Mouse (Mus musculus): ENCODE results near the gene Gpr15. TPM values are rescaled to one million over a fixed set of nuclear protein-coding genes. Genes with fewer than 3 reads are reported as not detected.

Gene Gpr15
- not detected in 2 replicates for total RNA-seq (2014; rRNA removed; ENCODE audit: low replicate concordance)
- polyA plus RNA-seq (2015; fragmentation: Nextera tagmentation; extraction: Ambion mirVana), result 0.10 TPM in 1 of 2 replicates, not detected in the other

DNA sequence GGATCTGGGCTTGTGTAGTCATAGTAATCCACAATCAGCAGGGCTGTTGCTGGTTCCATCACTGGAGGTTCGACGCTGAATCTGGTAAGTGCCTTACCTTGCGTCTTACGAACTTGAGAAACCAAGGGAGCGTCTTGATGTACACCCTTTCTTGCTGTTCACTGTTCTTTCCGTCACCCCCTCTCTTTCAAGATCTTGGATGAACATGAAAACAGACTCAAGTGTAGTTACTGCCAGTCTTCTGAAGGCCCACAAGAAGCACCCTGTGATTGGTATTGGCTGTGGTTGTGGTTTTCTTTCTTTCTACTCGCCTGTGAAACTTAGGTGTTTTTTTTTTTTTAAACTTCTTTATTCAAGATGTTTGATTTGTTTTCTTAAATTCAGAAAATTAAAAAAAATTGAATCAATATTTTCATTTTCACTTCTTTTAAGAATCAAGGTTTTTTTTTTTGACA is at the start of gene Gpr15:
TSS of gene Gpr15 (minus strand) at position 405 of the 455 bp plus-strand sequence.
- Histone ChIP-seq H3K27me3 (ENCODE audit: control insufficient read depth, insufficient read depth, low read length) (no peaks in the 10 kb centered on the region), H3K4me3 (ENCODE audit: low read depth, low read length) (no peak within 1 kb of the TSS), H3K27ac (ENCODE audit: low read depth) (no peak within 1 kb of the TSS), H3K4me2 (ENCODE audit: low read depth, low read length) (no peak within 1 kb of the TSS), H3K36me3 (replicated peaks; ENCODE audit: control insufficient read depth, insufficient read depth, low read length) (no peaks in the 10 kb centered on the region), H3K9me3 (replicated peaks; ENCODE audit: control insufficient read depth, low read length) (no peaks in the 10 kb centered on the region), H3K9ac (replicated peaks; ENCODE audit: low read depth, low read length) (no peak within 1 kb of the TSS), H3K4me1 (ENCODE audit: control insufficient read depth, insufficient read depth) (no peaks in the 10 kb centered on the region)
- DNase-seq (ENCODE audit: low spot score) (no peak), ATAC-seq (ENCODE audit: insufficient read depth, low read depth) (no peak)
- 90% methylated on average over 7 of the region's 7 CpGs for WGBS
- TF ChIP-seq EP300 (IDR thresholded peaks at IDR 0.05; ENCODE audit: low read depth) (no peak), CTCF (IDR thresholded peaks at IDR 0.05; ENCODE audit: low read depth) (no peak)

DNA sequence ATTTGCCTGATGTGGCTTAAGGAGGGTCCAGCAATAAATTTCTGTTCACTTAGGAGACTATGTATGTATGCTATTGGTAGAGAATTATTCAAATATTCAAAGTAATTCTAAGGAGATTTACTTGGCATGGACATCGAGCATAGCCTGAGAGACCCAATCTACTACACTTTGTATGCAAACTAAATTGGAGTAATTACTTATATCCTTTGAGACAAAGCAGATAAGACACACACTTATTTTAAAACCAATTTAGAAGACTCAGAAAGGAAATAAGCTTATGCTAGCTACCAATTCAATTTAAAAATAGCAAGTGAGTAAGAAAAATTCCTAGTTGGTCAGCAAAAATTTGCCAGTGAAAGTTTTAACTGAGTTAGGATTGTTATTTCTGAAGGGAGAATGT is 44.2 kb upstream of the Gpr15 start, which contains the start of gene Olfr172:
TSS of gene Olfr172 (minus strand) at position 101 of the 400 bp plus-strand sequence.
- no peak within 1 kb of the TSS for H3K4me2 ChIP-seq (ENCODE audit: low read depth, low read length)
- no peaks in the 10 kb centered on the region for H3K4me1 ChIP-seq (ENCODE audit: control insufficient read depth, insufficient read depth)
- no peaks in the 10 kb centered on the region for H3K27me3 ChIP-seq (ENCODE audit: control insufficient read depth, insufficient read depth, low read length)
- no peak for DNase-seq (ENCODE audit: low spot score)
- H3K4me3 ChIP-seq (ENCODE audit: low read depth, low read length), result no peak within 1 kb of the TSS
- H3K9ac ChIP-seq (replicated peaks; ENCODE audit: low read depth, low read length), result no peak within 1 kb of the TSS
- no peak within 1 kb of the TSS for H3K27ac ChIP-seq (ENCODE audit: low read depth)
- TF ChIP-seq CTCF (IDR thresholded peaks at IDR 0.05; ENCODE audit: low read depth) (no peak), EP300 (IDR thresholded peaks at IDR 0.05; ENCODE audit: low read depth) (no peak)
- no peak for ATAC-seq (ENCODE audit: insufficient read depth, low read depth)
- 62% methylated on average over 1 of the region's 1 CpGs for WGBS
- H3K9me3 ChIP-seq (replicated peaks; ENCODE audit: control insufficient read depth, low read length), result no peaks in the 10 kb centered on the region
- H3K36me3 ChIP-seq (replicated peaks; ENCODE audit: control insufficient read depth, insufficient read depth, low read length), result no peaks in the 10 kb centered on the region

DNA sequence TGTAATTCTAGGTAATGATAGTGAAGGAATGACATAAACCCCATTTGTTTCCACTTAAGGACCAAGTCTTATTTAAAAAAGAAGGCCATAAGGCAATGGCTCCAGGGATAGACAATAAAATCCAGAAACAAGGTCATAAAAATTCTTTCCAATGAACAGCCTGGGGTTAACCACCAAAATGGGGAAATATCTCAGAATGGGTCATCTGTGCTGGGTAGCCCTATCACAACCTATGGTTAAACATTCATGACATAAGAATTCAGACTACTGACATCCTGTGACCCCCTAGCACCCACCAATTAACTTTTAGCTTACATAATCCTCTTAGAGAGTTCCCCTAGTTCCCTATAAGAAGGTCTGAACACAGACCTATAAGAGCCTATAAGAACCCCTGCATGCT is 37.3 kb upstream of the Gpr15 start:
- ATAC-seq (ENCODE audit: insufficient read depth, low read depth) (no peak), DNase-seq (ENCODE audit: low spot score) (no peak)
- H3K4me2 ChIP-seq (ENCODE audit: low read depth, low read length), result no peak overlapping the region
- TF ChIP-seq EP300 (IDR thresholded peaks at IDR 0.05; ENCODE audit: low read depth), result no peak
- no peak for TF ChIP-seq CTCF (IDR thresholded peaks at IDR 0.05; ENCODE audit: low read depth)
- H3K9ac ChIP-seq (replicated peaks; ENCODE audit: low read depth, low read length), result no peak overlapping the region
- no peaks in the 10 kb centered on the region for H3K4me1 ChIP-seq (ENCODE audit: control insufficient read depth, insufficient read depth)
- H3K36me3 ChIP-seq (replicated peaks; ENCODE audit: control insufficient read depth, insufficient read depth, low read length), result no peaks in the 10 kb centered on the region
- no peaks in the 10 kb centered on the region for H3K9me3 ChIP-seq (replicated peaks; ENCODE audit: control insufficient read depth, low read length)
- H3K27me3 ChIP-seq (ENCODE audit: control insufficient read depth, insufficient read depth, low read length), result no peaks in the 10 kb centered on the region
- no peak overlapping the region for H3K27ac ChIP-seq (ENCODE audit: low read depth)
- H3K4me3 ChIP-seq (ENCODE audit: low read depth, low read length), result no peak overlapping the region

- 19% methylated on average over 1 of the region's 1 CpGs for WGBS
- H3K27ac ChIP-seq (ENCODE audit: low read depth), result no peak overlapping the region
- H3K4me1 ChIP-seq (ENCODE audit: control insufficient read depth, insufficient read depth), result no peaks in the 10 kb centered on the region; the same call in 1 of the 2 replicates
- no peak overlapping the region for H3K9ac ChIP-seq (replicated peaks; ENCODE audit: low read depth, low read length)
- TF ChIP-seq EP300 (IDR thresholded peaks at IDR 0.05; ENCODE audit: low read depth) (no peak), CTCF (IDR thresholded peaks at IDR 0.05; ENCODE audit: low read depth) (peak; percentile 71)
- no peaks in the 10 kb centered on the region for H3K36me3 ChIP-seq (replicated peaks; ENCODE audit: control insufficient read depth, insufficient read depth, low read length)
- H3K27me3 ChIP-seq (ENCODE audit: control insufficient read depth, insufficient read depth, low read length), result no peaks in the 10 kb centered on the region
- no peaks in the 10 kb centered on the region for H3K9me3 ChIP-seq (replicated peaks; ENCODE audit: control insufficient read depth, low read length)
- DNase-seq (ENCODE audit: low spot score), result peak; percentile 57
- no peak overlapping the region for H3K4me2 ChIP-seq (ENCODE audit: low read depth, low read length)
- ATAC-seq (ENCODE audit: insufficient read depth, low read depth), result peak; percentile 57
- no peak overlapping the region for H3K4me3 ChIP-seq (ENCODE audit: low read depth, low read length)
Observed at GRCm38 (mm10) chr16:58751314-58751713, 32.4 kb upstream of the Gpr15 start.

DNA sequence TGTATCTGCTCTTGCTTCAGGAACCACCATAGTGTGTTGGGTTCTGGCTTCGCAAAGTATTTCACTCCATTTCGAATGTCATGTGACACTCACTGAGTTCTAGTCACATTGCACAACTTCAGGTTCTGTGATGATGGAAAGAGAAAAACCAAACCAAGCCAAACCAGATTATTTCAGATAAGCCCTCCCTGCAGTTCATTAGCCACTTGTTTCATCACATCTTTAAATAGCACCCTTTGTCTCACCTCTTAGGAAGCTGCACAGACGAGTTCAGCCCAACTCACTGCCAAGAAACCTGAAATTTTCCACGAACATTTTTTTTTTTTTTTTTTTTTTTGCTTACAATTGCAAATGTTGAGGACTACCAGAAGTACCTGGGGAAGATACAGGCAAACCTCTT is 27.8 kb upstream of the Gpr15 start:
- WGBS, result 22% methylated on average over 4 of the region's 4 CpGs
- no peaks in the 10 kb centered on the region; the same call in 1 of the 2 replicates for H3K4me1 ChIP-seq (ENCODE audit: control insufficient read depth, insufficient read depth)
- 0 out of 2 replicates have a peak overlapping the region, but pooled peaks have one; percentile 1 for H3K4me2 ChIP-seq (ENCODE audit: low read depth, low read length)
- no peak overlapping the region for H3K4me3 ChIP-seq (ENCODE audit: low read depth, low read length)
- H3K27me3 ChIP-seq (ENCODE audit: control insufficient read depth, insufficient read depth, low read length), result no peaks in the 10 kb centered on the region
- no peak overlapping the region for H3K9ac ChIP-seq (replicated peaks; ENCODE audit: low read depth, low read length)
- peak; percentile 68; the same call in 1 of the 2 replicates for ATAC-seq (ENCODE audit: insufficient read depth, low read depth)
- H3K36me3 ChIP-seq (replicated peaks; ENCODE audit: control insufficient read depth, insufficient read depth, low read length), result no peaks in the 10 kb centered on the region
- TF ChIP-seq EP300 (IDR thresholded peaks at IDR 0.05; ENCODE audit: low read depth) (no peak), CTCF (IDR thresholded peaks at IDR 0.05; ENCODE audit: low read depth) (no peak)
- peak; percentile 38 for DNase-seq (ENCODE audit: low spot score)
- peak overlapping the region; percentile 32; the same call in 1 of the 2 replicates for H3K27ac ChIP-seq (ENCODE audit: low read depth)
- H3K9me3 ChIP-seq (replicated peaks; ENCODE audit: control insufficient read depth, low read length), result no peaks in the 10 kb centered on the region

GRCm38 (mm10) chr16:58740751-58741150 is 21.9 kb upstream of the Gpr15 start:
- Histone ChIP-seq H3K4me1 (ENCODE audit: control insufficient read depth, insufficient read depth) (no peaks in the 10 kb centered on the region), H3K27ac (ENCODE audit: low read depth) (no peak overlapping the region), H3K9me3 (replicated peaks; ENCODE audit: control insufficient read depth, low read length) (no peaks in the 10 kb centered on the region), H3K9ac (replicated peaks; ENCODE audit: low read depth, low read length) (no peak overlapping the region), H3K36me3 (replicated peaks; ENCODE audit: control insufficient read depth, insufficient read depth, low read length) (no peaks in the 10 kb centered on the region), H3K4me3 (ENCODE audit: low read depth, low read length) (no peak overlapping the region), H3K27me3 (ENCODE audit: control insufficient read depth, insufficient read depth, low read length) (no peaks in the 10 kb centered on the region), H3K4me2 (ENCODE audit: low read depth, low read length) (no peak overlapping the region)
- TF ChIP-seq CTCF (IDR thresholded peaks at IDR 0.05; ENCODE audit: low read depth) (no peak), EP300 (IDR thresholded peaks at IDR 0.05; ENCODE audit: low read depth) (no peak)
- DNase-seq (ENCODE audit: low spot score) (no peak), ATAC-seq (ENCODE audit: insufficient read depth, low read depth) (no peak)
- WGBS, result 92% methylated on average over 5 of the region's 5 CpGs

All from heart, postnatal 0 days (tissue).